Mouse (Mus musculus): ENCODE measurements around the gene Pard3b. TPM values are rescaled to one million over a fixed set of nuclear protein-coding genes. Genes with fewer than 3 reads are reported as not detected.
A peak's percentile ranks its signal among the peaks of the same experiment; 100 is the strongest.

Pard3b gene
- total RNA-seq, 2 experiments from 2014 or later, result 15.7 to 18.2 TPM

- no peak for DNase-seq (ENCODE audit: low spot score in 2 of 2)
Observed at GRCm38 (mm10) chr1:62625819-62626505, 987.3 kb downstream of the Pard3b start.

DNA sequence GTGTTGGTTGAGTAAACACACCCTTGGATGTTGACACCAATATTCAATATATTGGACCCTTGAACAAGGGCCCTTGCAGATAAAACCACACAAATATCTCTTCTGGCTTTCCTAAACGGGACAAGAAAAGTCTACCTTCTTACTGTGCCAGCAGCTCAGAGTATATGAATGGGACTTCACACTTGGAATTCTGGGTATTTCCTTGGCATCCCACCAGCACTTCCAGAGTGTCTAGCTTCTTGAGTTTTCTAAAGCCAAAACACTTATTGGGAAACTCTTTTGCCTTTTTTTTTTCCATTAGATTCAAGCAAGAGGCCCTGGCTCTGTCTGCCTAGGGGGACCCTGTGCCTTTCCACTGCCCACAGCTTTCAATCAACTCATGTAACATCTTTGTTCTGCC, 991.3 kb downstream of the Pard3b start:
- peak in 1 of 2 experiments; percentile 19 for DNase-seq (ENCODE audit: low spot score in 2 of 2)

DNA sequence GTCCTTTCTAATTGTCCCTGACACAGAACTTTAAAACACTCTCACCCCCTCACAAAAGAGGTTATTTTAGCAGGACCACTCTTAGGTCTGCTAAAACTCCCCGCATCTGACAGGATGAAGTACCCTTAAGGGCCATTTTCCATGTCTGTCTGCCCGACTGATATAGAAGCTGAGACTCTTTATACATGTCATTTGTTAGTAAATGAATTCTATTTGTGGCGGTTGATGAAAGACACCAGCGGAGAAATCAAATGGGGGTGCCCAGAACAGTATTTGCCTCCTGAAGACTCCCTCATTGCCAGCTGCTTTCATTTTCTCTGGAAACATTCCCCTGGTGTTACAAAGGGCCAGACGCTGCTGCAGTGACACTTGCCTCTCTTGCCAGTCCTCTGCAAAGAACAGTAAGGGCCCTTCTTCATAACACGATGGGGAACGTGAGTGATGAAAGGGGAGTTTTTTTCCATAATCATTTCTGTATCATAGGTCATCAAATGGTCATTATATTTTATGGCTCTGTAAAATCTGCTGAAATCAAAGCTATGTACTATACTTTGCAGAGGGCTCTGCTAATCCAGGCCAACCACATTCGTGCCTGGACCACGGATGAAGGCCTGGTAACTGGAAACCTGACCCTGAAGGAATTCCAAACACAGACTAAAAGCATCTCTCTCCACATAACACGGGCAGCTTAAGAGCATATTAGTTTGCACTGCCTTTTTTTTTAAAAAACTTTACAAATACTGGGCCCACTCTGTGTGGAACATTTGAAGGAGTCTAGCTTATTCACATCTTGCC, 993.1 kb downstream of the Pard3b start:
- DNase-seq (ENCODE audit: low spot score in 2 of 2), result no peak

DNA sequence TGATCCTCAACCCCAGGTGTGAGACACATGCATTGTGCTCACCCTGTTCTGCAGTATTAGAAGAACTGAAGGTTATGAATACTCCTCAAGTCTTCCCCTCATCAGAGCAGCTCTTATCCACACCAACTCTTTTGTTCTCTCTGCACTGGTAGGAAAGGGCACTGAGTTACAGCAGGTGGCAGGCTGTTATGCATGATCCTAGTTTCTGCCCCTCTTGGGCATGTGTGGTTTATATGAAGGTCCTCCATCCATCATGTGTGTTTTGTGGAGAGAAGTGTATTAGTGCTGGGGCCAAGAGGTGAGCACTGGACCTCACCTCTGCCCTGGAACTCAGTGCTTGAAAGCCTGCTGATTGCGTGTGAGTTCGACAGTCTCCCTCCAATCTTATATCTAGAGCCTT, 994.3 kb downstream of the Pard3b start:
- DNase-seq (ENCODE audit: low spot score in 2 of 2), result no peak

DNA sequence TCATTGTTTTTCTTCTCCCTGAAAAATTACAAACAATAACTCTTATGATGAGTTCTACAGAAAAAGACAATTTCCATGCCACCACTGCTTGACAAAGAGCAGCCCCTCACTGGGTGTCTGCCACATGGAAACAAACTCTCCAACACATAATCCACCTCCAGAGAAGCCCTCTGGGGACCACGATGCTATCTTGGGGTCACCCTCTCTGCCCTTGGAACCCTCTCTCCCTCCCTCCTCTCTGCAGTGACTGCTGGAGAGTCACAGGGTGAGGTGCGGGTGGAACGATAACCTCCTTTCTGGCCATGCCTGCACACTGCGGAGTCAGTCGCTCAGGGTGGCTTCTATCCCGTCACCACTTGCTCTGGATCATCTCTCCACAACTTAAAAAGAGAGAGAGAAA, 996.6 kb downstream of the Pard3b start:
- DNase-seq (ENCODE audit: low spot score in 2 of 2), result no peak

DNA sequence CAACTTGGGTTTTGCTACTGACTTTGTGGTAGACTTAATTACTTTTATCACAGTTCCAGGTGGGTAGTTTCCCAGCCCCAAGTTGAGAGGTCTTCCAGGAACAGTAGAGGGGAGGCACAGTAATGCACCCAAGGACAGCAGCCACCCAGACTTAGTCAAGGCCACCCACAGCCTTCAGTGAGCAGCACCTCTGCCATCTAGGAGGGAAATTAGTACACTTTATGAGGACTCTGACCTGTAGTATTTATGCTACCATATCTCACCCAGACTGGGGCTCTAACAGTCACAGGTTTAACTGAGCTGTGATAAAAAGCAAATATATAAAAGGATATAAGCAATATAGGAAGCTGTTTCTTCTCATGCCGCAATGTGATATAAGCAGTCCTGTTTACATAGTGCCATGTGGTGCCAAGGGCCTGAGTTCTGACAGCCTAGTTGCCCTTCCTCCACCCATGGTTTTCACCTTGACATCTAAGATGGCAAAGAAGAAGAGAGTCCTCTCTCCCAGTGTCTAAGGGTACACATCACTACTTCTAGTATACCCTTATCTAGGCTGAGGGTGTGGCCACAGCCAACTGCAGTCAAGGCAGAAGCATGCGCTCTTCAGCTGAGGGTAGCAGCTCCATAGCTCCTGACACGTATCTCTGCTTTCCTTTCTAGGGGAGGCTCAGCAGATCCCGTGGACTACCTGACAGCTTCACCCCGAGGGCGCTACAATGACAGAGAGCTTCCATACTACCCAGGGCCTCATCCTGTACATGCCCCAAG, 998.5 kb downstream of the Pard3b start:
- no peak for DNase-seq (ENCODE audit: low spot score in 2 of 2)

DNA sequence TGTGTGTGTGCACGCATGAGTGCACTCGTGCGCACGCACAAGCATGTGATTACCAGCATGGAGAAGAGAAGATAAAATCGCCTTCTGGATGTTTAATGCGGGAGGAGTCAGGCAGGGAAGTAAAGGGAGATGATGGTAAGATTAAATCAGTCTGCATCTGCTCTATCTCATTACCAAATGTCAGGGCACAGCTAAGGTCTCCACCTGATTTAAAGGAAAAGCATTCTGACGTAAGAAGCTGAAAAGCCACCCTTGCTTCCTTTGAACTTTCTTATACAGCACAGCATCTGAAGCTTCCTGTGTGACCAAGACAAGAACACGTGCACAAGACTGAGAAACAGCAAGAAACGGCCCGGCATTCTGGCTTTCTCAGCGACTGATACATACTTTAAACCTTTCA, 1000.4 kb downstream of the Pard3b start:
- DNase-seq (ENCODE audit: low spot score in 2 of 2), result no peak

GRCm38 (mm10) chr1:62639440-62639839, 1000.8 kb downstream of the Pard3b start:
- no peak for DNase-seq (ENCODE audit: low spot score in 2 of 2)

GRCm38 (mm10) chr1:62644631-62645278, 1006.1 kb downstream of the Pard3b start:
- no peak for DNase-seq (ENCODE audit: low spot score in 2 of 2)

- DNase-seq (ENCODE audit: low spot score in 2 of 2), result no peak
Observed at GRCm38 (mm10) chr1:62646812-62647211, 1008.2 kb downstream of the Pard3b start.

- no peak for DNase-seq (ENCODE audit: low spot score in 2 of 2)
Observed at GRCm38 (mm10) chr1:62648116-62648515, 1009.5 kb downstream of the Pard3b start.

DNA sequence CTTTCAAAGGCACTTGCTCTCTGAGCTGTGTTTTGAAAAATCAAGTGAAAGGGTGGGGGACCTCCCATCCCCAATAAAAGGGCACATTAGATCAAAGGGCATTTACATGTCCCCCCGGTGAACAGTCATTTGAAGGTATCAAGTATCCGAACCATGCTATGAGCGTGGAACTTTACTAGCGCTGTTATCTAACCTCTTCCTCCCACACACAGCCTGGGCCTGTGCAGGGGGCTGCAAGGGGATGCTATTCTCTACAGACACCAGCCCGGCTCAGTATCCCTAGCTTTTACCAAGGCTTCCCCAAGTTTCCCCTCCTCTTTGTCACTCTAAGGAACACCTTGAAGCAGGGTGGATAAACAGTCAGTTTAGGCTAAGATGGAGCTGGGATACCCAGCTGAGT, 1010.0 kb downstream of the Pard3b start:
- no peak for DNase-seq (ENCODE audit: low spot score in 2 of 2)

DNA sequence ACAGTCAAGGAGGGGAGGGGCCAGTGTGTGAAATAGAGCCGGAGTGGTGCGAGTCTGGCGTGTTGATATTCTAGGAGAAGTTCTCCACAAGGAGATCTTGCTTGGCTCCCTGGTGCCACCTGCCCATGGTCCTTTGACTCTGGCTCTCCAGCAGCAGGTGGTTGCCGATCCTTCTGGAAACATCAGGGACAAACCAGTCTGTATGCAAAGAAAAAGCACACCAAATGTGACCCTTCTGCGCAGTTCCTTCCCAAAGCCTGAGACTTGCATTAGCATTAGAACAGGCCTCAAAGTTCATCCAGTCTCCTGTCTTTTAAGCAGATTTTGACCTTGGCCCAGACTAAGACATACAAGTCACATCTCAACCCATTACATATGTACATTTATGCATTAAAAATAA, 1011.9 kb downstream of the Pard3b start:
- no peak for DNase-seq (ENCODE audit: low spot score in 2 of 2)

GRCm38 (mm10) chr1:62654436-62654835, 1015.8 kb downstream of the Pard3b start:
- DNase-seq (ENCODE audit: low spot score in 2 of 2), result no peak

GRCm38 (mm10) chr1:62664960-62665645, 1026.5 kb downstream of the Pard3b start:
- no peak for DNase-seq (ENCODE audit: low spot score in 2 of 2)

DNA sequence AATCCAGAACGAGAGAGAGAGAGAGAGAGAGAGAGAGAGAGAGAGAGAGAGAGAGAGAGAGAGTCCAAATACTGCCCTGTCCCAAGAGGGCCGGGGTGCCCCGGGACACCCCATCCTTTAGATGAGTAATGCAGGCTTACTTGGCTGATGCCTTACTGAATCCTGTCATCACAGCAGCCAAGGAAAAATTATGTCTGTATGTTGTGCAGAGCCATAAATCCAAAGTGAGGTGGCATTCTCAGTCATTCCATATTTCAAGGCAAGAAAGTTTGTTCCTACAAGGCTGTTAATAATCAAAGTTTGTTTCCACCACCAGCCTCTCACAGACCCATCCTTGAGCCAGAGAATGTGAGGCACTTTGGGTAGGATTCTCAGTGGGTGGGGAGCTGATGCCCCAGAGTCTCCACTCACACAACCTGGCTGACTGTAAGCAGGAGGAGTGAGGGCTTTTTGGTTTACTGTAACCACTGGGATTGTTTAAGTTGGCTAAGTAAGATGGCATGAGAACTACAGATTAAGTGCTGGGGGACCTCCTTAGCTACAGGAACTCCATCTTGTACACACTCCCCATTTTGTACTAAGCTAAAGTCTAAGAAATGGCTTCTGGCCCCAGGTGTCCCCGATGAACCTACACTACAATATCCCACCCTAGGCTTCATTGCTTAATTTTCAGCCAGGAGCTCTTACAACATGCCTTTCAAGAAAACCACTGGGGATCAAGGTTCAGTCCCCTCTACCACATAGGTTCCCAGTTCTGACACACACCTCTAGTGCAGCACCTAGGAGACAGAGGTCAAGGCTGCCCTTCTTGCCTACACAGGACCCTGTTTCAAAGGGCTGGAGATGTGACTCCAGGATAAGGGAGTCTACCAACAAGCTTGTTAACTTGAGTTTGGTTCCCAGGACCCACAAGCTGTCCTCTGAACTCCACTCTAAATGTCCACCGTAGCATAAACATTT, 1027.4 kb downstream of the Pard3b start:
- DNase-seq (ENCODE audit: low spot score in 2 of 2), result no peak

- no peak for DNase-seq (ENCODE audit: low spot score in 2 of 2)
Observed at GRCm38 (mm10) chr1:62666780-62667179, 1028.2 kb downstream of the Pard3b start.

GRCm38 (mm10) chr1:62678611-62679344, 1040.2 kb downstream of the Pard3b start:
- no peak for DNase-seq (ENCODE audit: low spot score in 2 of 2)

GRCm38 (mm10) chr1:62679466-62679865, 1040.8 kb downstream of the Pard3b start:
- DNase-seq (ENCODE audit: low spot score in 2 of 2), result no peak

All from gastrocnemius, postnatal 4 days (tissue).